ENCODE assay signal across 29 mouse cellular contexts in genomic region chr2:79920438-79920837, GRCm38 (mm10).
DNase-seq lines count a peak whose midpoint lies in the region; ATAC-seq and TF ChIP-seq lines count a peak whose summit lies in the region.
"Had no signal": no experiment of that assay in that cellular context is flagged by ENCODE, and none has a peak within 500 bp of the region (broad histone marks: within the 10 kb centered on the region; RNA-seq: fewer than 3 reads in every experiment).

No protein-coding gene starts in this region.

- H3K4me3 ChIP-seq in kidney, adult 2 months (ENCODE audit: insufficient read depth, low read depth, low read length) = no peak overlapping the region
- H3K4me3 ChIP-seq in kidney, embryonic 14.5 days (ENCODE audit: low read length) = no peak overlapping the region
- H3K4me3 ChIP-seq: embryonic facial prominence, embryonic 10.5 days; embryonic facial prominence, embryonic 13.5 days; erythroblast, embryonic 14.5 days; forebrain, embryonic 12.5 days; forebrain, embryonic 15.5 days; heart, adult 2 months; heart, embryonic 10.5 days; heart, embryonic 13.5 days; hindbrain, embryonic 12.5 days; hindbrain, embryonic 15.5 days had no signal

- H3K36me3 ChIP-seq in kidney, adult 2 months (ENCODE audit: control insufficient read depth, insufficient read depth, low read length) = no peaks in the 10 kb centered on the region
- H3K36me3 ChIP-seq in kidney, embryonic 14.5 days (ENCODE audit: control insufficient read depth, insufficient read depth, low read length) = no peaks in the 10 kb centered on the region
- H3K36me3 ChIP-seq: embryonic facial prominence, embryonic 10.5 days; embryonic facial prominence, embryonic 13.5 days; forebrain, embryonic 12.5 days; forebrain, embryonic 15.5 days; G1E; heart, embryonic 10.5 days; heart, embryonic 13.5 days; hindbrain, embryonic 12.5 days; hindbrain, embryonic 15.5 days had no signal

- 0 out of 2 replicates have a peak, but pooled peaks have one; percentile 17 for ATAC-seq in frontal cortex, adult (ENCODE audit: low TSS enrichment)
- no peak; the same call in 1 of the 2 replicates for ATAC-seq in kidney, embryonic 14.5 days (ENCODE audit: low FRiP score, low TSS enrichment)
- ATAC-seq: forebrain, embryonic 15.5 days; Patski had no signal

- WGBS in kidney, adult 2 months = 37% methylated on average over 4 of the region's 4 CpGs
- 26% methylated on average over 4 of the region's 4 CpGs for WGBS in kidney, embryonic 14.5 days

- H3K9ac ChIP-seq in kidney, embryonic 14.5 days (ENCODE audit: low read depth, low read length) = no peak overlapping the region
- H3K9ac ChIP-seq: embryonic facial prominence, embryonic 13.5 days; forebrain, embryonic 12.5 days; forebrain, embryonic 15.5 days; heart, embryonic 13.5 days; hindbrain, embryonic 12.5 days; hindbrain, embryonic 15.5 days had no signal

- no peak for DNase-seq in frontal cortex, postnatal 14 days (ENCODE audit: low spot score in 2 of 2)
- DNase-seq in kidney, adult 2 months = no peak
- peak; percentile 9 for DNase-seq in kidney, postnatal 14 days
- DNase-seq in kidney, adult 9 months = no peak
- peak; percentile 12 for DNase-seq in hindlimb bud, embryonic 11.5 days (ENCODE audit: extremely low spot score, low read depth, low spot score)
- DNase-seq in testis, postnatal 14 days (ENCODE audit: low spot score) = no peak
- DNase-seq: adrenal gland, postnatal 10 days; adrenal gland, postnatal 36 days; B cell, adult 2 months; cerebellum, adult 18-20 months; cerebellum, adult 9-10 months; cerebellum, postnatal 14 days; gastrocnemius, postnatal 36 days; heart, adult 2 months; heart, postnatal 14 days had no signal

- no peak for TF ChIP-seq POLR2A in kidney, adult 2 months (IDR thresholded peaks at IDR 0.05; ENCODE audit: low read depth, low read length)

- no peaks in the 10 kb centered on the region for H3K9me3 ChIP-seq in kidney, embryonic 14.5 days (ENCODE audit: control insufficient read depth, low read length)
- H3K9me3 ChIP-seq: embryonic facial prominence, embryonic 10.5 days; embryonic facial prominence, embryonic 13.5 days; forebrain, embryonic 12.5 days; forebrain, embryonic 15.5 days; G1E; heart, embryonic 10.5 days; heart, embryonic 13.5 days; hindbrain, embryonic 12.5 days; hindbrain, embryonic 15.5 days had no signal

- 0 out of 2 replicates have a peak, but pooled peaks cover 2% of the 10 kb centered on the region for H3K4me1 ChIP-seq in kidney, adult 2 months (ENCODE audit: control insufficient read depth, insufficient read depth, low read length)
- 0 out of 2 replicates have a peak, but pooled peaks cover 3% of the 10 kb centered on the region for H3K4me1 ChIP-seq in kidney, embryonic 14.5 days (ENCODE audit: control insufficient read depth, insufficient read depth, low read length)
- H3K4me1 ChIP-seq: embryonic facial prominence, embryonic 10.5 days; embryonic facial prominence, embryonic 13.5 days; forebrain, embryonic 12.5 days; forebrain, embryonic 15.5 days; heart, embryonic 10.5 days; heart, embryonic 13.5 days; hindbrain, embryonic 12.5 days; hindbrain, embryonic 15.5 days had no signal

- TF ChIP-seq CTCF in kidney, adult 2 months (conservative IDR thresholded peaks at IDR 0.05; ENCODE audit: insufficient read depth, insufficient read length, low read depth, low read length) = no peak

- H3K27me3 ChIP-seq in kidney, adult 2 months (replicated peaks; ENCODE audit: control insufficient read depth, insufficient read depth, low read length) = no peaks in the 10 kb centered on the region
- H3K27me3 ChIP-seq in kidney, embryonic 14.5 days (ENCODE audit: control insufficient read depth, insufficient read depth, low read length) = no peaks in the 10 kb centered on the region
- H3K27me3 ChIP-seq: CH12.LX; embryonic facial prominence, embryonic 13.5 days; forebrain, embryonic 12.5 days; forebrain, embryonic 15.5 days; heart, embryonic 13.5 days; hindbrain, embryonic 12.5 days; hindbrain, embryonic 15.5 days; Patski had no signal

- H3K4me2 ChIP-seq in kidney, embryonic 14.5 days (replicated peaks; ENCODE audit: low read depth, low read length) = no peak overlapping the region
- H3K4me2 ChIP-seq: embryonic facial prominence, embryonic 13.5 days; forebrain, embryonic 12.5 days; forebrain, embryonic 15.5 days; heart, embryonic 13.5 days; hindbrain, embryonic 12.5 days; hindbrain, embryonic 15.5 days had no signal

- 0 out of 2 replicates have a peak overlapping the region, but pooled peaks have one; percentile 16 for H3K27ac ChIP-seq in kidney, adult 2 months (ENCODE audit: insufficient read depth, low read depth, low read length)
- no peak overlapping the region for H3K27ac ChIP-seq in kidney, embryonic 14.5 days (ENCODE audit: low read depth, low read length)
- H3K27ac ChIP-seq: embryonic facial prominence, embryonic 10.5 days; embryonic facial prominence, embryonic 13.5 days; forebrain, embryonic 12.5 days; forebrain, embryonic 15.5 days; heart, adult 2 months; heart, embryonic 10.5 days; heart, embryonic 13.5 days; hindbrain, embryonic 12.5 days; hindbrain, embryonic 15.5 days had no signal

Comparison
In these comparisons a context has a peak if more than half of its experiments do, and no peak if none do; other contexts are left out.
1. DNase-seq: peak in kidney, postnatal 14 days (single experiment) and hindlimb bud, embryonic 11.5 days (single experiment); none in frontal cortex, postnatal 14 days (0 of 2), kidney, adult 2 months (single experiment), kidney, adult 9 months (single experiment) and testis, postnatal 14 days (single experiment).